Mouse (Mus musculus): ENCODE results near the gene Nyx. TPM values are rescaled to one million over a fixed set of nuclear protein-coding genes. Genes with fewer than 3 reads are reported as not detected.
"Not testable (repeated sequence)": the region's sequence is repeated elsewhere in the genome, so short reads cannot be mapped to it uniquely, and the experiment has no call there.

Gene Nyx
- not detected in 2 replicates for polyA plus RNA-seq (2014; fragmentation: Nextera tagmentation; extraction: Ambion mirVana)

- H3K9ac ChIP-seq (ENCODE audit: low read length), result no peak within 1 kb of the TSS
- H3K9me3 ChIP-seq (ENCODE audit: control insufficient read depth, low read length), result no peaks in the 10 kb centered on the region
- no peak within 1 kb of the TSS for H3K27ac ChIP-seq (replicated peaks; ENCODE audit: low read depth, low read length)
- ATAC-seq (ENCODE audit: insufficient number of reproducible peaks, low FRiP score, low TSS enrichment, low read depth), result no peak
- H3K27me3 ChIP-seq (ENCODE audit: control insufficient read depth, insufficient read depth, low read length), result 0 out of 2 replicates have a peak, but pooled peaks cover 2% of the 10 kb centered on the region
- no peaks in the 10 kb centered on the region for H3K4me1 ChIP-seq (ENCODE audit: control insufficient read depth, insufficient read depth, low read length)
- no peaks in the 10 kb centered on the region for H3K36me3 ChIP-seq (ENCODE audit: control insufficient read depth, insufficient read depth, low read length)
- H3K4me2 ChIP-seq (ENCODE audit: low read depth, severe bottlenecking), result no peak within 1 kb of the TSS
- no peak within 1 kb of the TSS for H3K4me3 ChIP-seq (ENCODE audit: low read depth, low read length)
- DNase-seq (ENCODE audit: low spot score), result no peak
- WGBS, result 79% methylated on average over 3 of the region's 3 CpGs
Observed at GRCm38 (mm10) chrX:13465810-13466209, at the start of gene Nyx. Gene Nyx, plus strand, starts transcription at chrX:13466110.

GRCm38 (mm10) chrX:13422047-13422446, 43.9 kb upstream of the Nyx start:
- no peak overlapping the region for H3K27ac ChIP-seq (replicated peaks; ENCODE audit: low read depth, low read length)
- H3K4me1 ChIP-seq (ENCODE audit: control insufficient read depth, insufficient read depth, low read length), result no peaks in the 10 kb centered on the region
- no peak overlapping the region for H3K9ac ChIP-seq (ENCODE audit: low read length)
- no peaks in the 10 kb centered on the region for H3K36me3 ChIP-seq (ENCODE audit: control insufficient read depth, insufficient read depth, low read length)
- no peak for DNase-seq (ENCODE audit: low spot score)
- H3K27me3 ChIP-seq (ENCODE audit: control insufficient read depth, insufficient read depth, low read length), result 0 out of 2 replicates have a peak, but pooled peaks cover 2% of the 10 kb centered on the region
- H3K4me3 ChIP-seq (ENCODE audit: low read depth, low read length), result no peak overlapping the region
- no peak overlapping the region for H3K4me2 ChIP-seq (ENCODE audit: low read depth, severe bottlenecking)
- ATAC-seq (ENCODE audit: insufficient number of reproducible peaks, low FRiP score, low TSS enrichment, low read depth), result no peak
- no peaks in the 10 kb centered on the region for H3K9me3 ChIP-seq (ENCODE audit: control insufficient read depth, low read length)
- 78% methylated on average over 4 of the region's 4 CpGs for WGBS

- no peak for DNase-seq (ENCODE audit: low spot score)
- ATAC-seq (ENCODE audit: insufficient number of reproducible peaks, low FRiP score, low TSS enrichment, low read depth), result no peak
- no peaks in the 10 kb centered on the region for H3K27me3 ChIP-seq (ENCODE audit: control insufficient read depth, insufficient read depth, low read length)
- no peak overlapping the region for H3K4me3 ChIP-seq (ENCODE audit: low read depth, low read length)
- H3K4me1 ChIP-seq (ENCODE audit: control insufficient read depth, insufficient read depth, low read length), result no peaks in the 10 kb centered on the region
- no peaks in the 10 kb centered on the region for H3K9me3 ChIP-seq (ENCODE audit: control insufficient read depth, low read length)
- H3K27ac ChIP-seq (replicated peaks; ENCODE audit: low read depth, low read length), result no peak overlapping the region
- no peak overlapping the region for H3K9ac ChIP-seq (ENCODE audit: low read length)
- no peaks in the 10 kb centered on the region for H3K36me3 ChIP-seq (ENCODE audit: control insufficient read depth, insufficient read depth, low read length)
- H3K4me2 ChIP-seq (ENCODE audit: low read depth, severe bottlenecking), result no peak overlapping the region
- WGBS, result 71% methylated on average over 6 of the region's 6 CpGs
Observed at GRCm38 (mm10) chrX:13431421-13431820, 34.5 kb upstream of the Nyx start.

- H3K9ac ChIP-seq (ENCODE audit: low read length); H3K27me3 ChIP-seq (ENCODE audit: control insufficient read depth, insufficient read depth, low read length); H3K4me1 ChIP-seq (ENCODE audit: control insufficient read depth, insufficient read depth, low read length); H3K9me3 ChIP-seq (ENCODE audit: control insufficient read depth, low read length); ATAC-seq (ENCODE audit: insufficient number of reproducible peaks, low FRiP score, low TSS enrichment, low read depth); H3K4me3 ChIP-seq (ENCODE audit: low read depth, low read length); H3K4me2 ChIP-seq (ENCODE audit: low read depth, severe bottlenecking); DNase-seq (ENCODE audit: low spot score); H3K27ac ChIP-seq (replicated peaks; ENCODE audit: low read depth, low read length); H3K36me3 ChIP-seq (ENCODE audit: control insufficient read depth, insufficient read depth, low read length): not testable (repeated sequence)
- WGBS, result 87% methylated on average over 2 of the region's 2 CpGs
Observed at GRCm38 (mm10) chrX:13436042-13436441, 29.9 kb upstream of the Nyx start.

GRCm38 (mm10) chrX:13456544-13456943, 9.4 kb upstream of the Nyx start:
- not testable (repeated sequence) for H3K9me3 ChIP-seq (ENCODE audit: control insufficient read depth, low read length); ATAC-seq (ENCODE audit: insufficient number of reproducible peaks, low FRiP score, low TSS enrichment, low read depth); H3K36me3 ChIP-seq (ENCODE audit: control insufficient read depth, insufficient read depth, low read length); H3K4me2 ChIP-seq (ENCODE audit: low read depth, severe bottlenecking); H3K9ac ChIP-seq (ENCODE audit: low read length); H3K4me3 ChIP-seq (ENCODE audit: low read depth, low read length); H3K27ac ChIP-seq (replicated peaks; ENCODE audit: low read depth, low read length); H3K27me3 ChIP-seq (ENCODE audit: control insufficient read depth, insufficient read depth, low read length); DNase-seq (ENCODE audit: low spot score); H3K4me1 ChIP-seq (ENCODE audit: control insufficient read depth, insufficient read depth, low read length)
- WGBS, result 84% methylated on average over 9 of the region's 9 CpGs

- 88% methylated on average over 1 of the region's 1 CpGs for WGBS
- Histone ChIP-seq H3K27me3 (ENCODE audit: control insufficient read depth, insufficient read depth, low read length) (no peaks in the 10 kb centered on the region), H3K27ac (replicated peaks; ENCODE audit: low read depth, low read length) (no peak overlapping the region), H3K9me3 (ENCODE audit: control insufficient read depth, low read length) (no peaks in the 10 kb centered on the region), H3K4me1 (ENCODE audit: control insufficient read depth, insufficient read depth, low read length) (no peaks in the 10 kb centered on the region), H3K4me2 (ENCODE audit: low read depth, severe bottlenecking) (no peak overlapping the region), H3K36me3 (ENCODE audit: control insufficient read depth, insufficient read depth, low read length) (no peaks in the 10 kb centered on the region), H3K4me3 (ENCODE audit: low read depth, low read length) (no peak overlapping the region), H3K9ac (ENCODE audit: low read length) (no peak overlapping the region)
- no peak for ATAC-seq (ENCODE audit: insufficient number of reproducible peaks, low FRiP score, low TSS enrichment, low read depth)
- no peak for DNase-seq (ENCODE audit: low spot score)
Observed at GRCm38 (mm10) chrX:13458766-13459165, 7.1 kb upstream of the Nyx start.

GRCm38 (mm10) chrX:13461266-13462261, 4.3 kb upstream of the Nyx start:
- peak overlapping the region; percentile 41 for H3K4me2 ChIP-seq (ENCODE audit: low read depth, severe bottlenecking)
- ATAC-seq (ENCODE audit: insufficient number of reproducible peaks, low FRiP score, low TSS enrichment, low read depth) (peak; percentile 91), DNase-seq (ENCODE audit: low spot score) (peak; percentile 87)
- H3K27me3 ChIP-seq (ENCODE audit: control insufficient read depth, insufficient read depth, low read length), result no peaks in the 10 kb centered on the region
- H3K4me3 ChIP-seq (ENCODE audit: low read depth, low read length), result peak overlapping the region; percentile 23
- 16% methylated on average over 46 of the region's 46 CpGs for whole genome bisulfite sequencing
- no peaks in the 10 kb centered on the region for H3K4me1 ChIP-seq (ENCODE audit: control insufficient read depth, insufficient read depth, low read length)
- peak overlapping the region; percentile 50; the same call in 1 of the 2 replicates for H3K9ac ChIP-seq (ENCODE audit: low read length)
- no peaks in the 10 kb centered on the region for H3K36me3 ChIP-seq (ENCODE audit: control insufficient read depth, insufficient read depth, low read length)
- no peaks in the 10 kb centered on the region for H3K9me3 ChIP-seq (ENCODE audit: control insufficient read depth, low read length)
- 0 out of 2 replicates have a peak overlapping the region, but pooled peaks have one; percentile 36 for H3K27ac ChIP-seq (replicated peaks; ENCODE audit: low read depth, low read length)

- no peak overlapping the region for H3K27ac ChIP-seq (replicated peaks; ENCODE audit: low read depth, low read length)
- 0 out of 2 replicates have a peak, but pooled peaks cover 2% of the 10 kb centered on the region for H3K27me3 ChIP-seq (ENCODE audit: control insufficient read depth, insufficient read depth, low read length)
- ATAC-seq (ENCODE audit: insufficient number of reproducible peaks, low FRiP score, low TSS enrichment, low read depth), result no peak
- 69% methylated on average over 2 of the region's 2 CpGs for WGBS
- no peak overlapping the region for H3K4me2 ChIP-seq (ENCODE audit: low read depth, severe bottlenecking)
- no peaks in the 10 kb centered on the region for H3K9me3 ChIP-seq (ENCODE audit: control insufficient read depth, low read length)
- no peaks in the 10 kb centered on the region for H3K4me1 ChIP-seq (ENCODE audit: control insufficient read depth, insufficient read depth, low read length)
- no peak for DNase-seq (ENCODE audit: low spot score)
- no peaks in the 10 kb centered on the region for H3K36me3 ChIP-seq (ENCODE audit: control insufficient read depth, insufficient read depth, low read length)
- no peak overlapping the region for H3K9ac ChIP-seq (ENCODE audit: low read length)
- H3K4me3 ChIP-seq (ENCODE audit: low read depth, low read length), result no peak overlapping the region
Observed at GRCm38 (mm10) chrX:13462982-13463517, 2.9 kb upstream of the Nyx start.
